Mouse (Mus musculus) retina, postnatal 7 days (tissue): ENCODE data around the gene Piezo1.

Experiments used
- DNase-seq: peaks from one replicate; pipeline ENCODE4 v3.0.0-alpha.2; 2012; ENCODE audit warnings: low read depth, low spot score

Gene Piezo1

DNA sequence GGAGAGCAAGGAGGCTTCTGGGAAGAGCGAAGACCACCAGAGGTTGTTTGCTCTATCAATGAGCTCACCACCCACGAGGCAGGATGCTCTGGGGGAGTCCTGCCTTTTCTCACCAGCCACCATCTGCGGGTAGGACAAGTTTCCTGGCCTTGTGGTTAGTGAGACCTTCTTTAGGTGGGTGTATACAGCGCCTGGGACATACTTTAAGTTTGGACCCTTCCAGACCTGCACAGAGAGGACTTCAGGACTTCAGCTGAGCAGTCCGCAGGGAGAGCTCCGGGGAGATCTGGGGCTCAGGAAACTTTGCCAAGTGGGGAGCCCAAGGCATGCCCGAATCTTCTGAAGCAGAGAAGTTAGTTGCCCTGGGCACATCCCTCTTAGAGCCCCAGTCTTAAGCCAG, 91.1 kb downstream of the Piezo1 start:
- no peak for DNase-seq

GRCm38 (mm10) chr8:122459218-122459900, 91.8 kb downstream of the Piezo1 start:
- no peak for DNase-seq

DNA sequence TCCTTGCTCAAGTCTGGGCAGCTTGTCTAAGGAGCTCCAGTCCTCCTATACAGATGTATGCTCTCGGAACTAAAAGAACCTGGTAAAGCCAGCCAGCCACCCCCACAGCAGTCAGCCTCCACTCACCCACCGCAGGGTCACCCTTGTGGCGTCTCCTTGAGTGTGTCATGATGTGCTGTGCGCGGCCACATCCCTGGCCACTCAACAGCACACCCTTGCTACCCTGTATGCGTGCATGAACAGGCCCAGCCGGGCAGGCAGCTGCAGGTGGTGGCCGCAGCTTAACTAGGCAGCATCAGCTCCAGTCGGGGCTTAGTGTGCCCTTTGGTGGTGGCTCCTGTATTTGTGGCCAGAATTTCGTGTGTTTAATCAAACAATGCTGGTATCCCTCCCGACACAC, 94.0 kb downstream of the Piezo1 start:
- DNase-seq, result no peak

DNA sequence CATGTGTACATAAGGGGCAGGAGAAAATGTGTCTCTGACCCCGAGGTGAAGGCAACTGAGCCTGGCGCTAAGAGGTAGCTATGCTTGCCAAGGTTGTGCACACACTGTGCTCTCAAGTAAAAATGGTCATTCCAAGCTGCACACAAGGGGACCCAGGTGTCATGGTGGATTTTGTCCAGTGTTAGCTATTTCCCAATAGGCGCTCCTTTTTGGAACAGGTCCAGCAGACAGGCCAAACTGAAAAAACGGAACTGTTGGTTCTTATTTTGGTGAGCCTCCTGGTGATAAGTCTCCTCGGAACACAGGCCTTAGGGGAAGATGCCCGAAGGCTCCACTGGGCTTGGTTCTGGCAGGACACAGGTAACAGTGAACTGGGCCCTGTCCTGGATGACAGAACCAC, 96.7 kb downstream of the Piezo1 start:
- no peak for DNase-seq

DNA sequence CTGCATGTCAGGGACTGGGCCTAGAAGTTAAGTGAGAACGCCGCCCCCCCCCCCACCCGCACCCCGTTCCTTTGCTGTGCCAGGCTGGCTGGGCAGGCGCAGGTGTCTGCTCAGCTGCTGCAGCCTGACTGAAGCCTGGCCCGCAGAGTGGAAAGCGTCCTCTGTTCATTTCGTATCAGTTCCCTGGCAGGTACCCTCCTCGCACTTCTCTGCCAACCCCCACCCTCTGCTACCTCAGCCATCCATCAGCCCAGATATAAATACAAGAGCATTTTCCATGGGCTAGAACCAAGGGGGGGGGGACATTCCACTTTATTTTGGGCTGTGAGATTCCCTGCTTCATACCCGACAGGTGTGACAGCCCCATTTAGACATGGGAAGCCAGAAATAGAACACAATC, 99.0 kb downstream of the Piezo1 start:
- no peak for DNase-seq

DNA sequence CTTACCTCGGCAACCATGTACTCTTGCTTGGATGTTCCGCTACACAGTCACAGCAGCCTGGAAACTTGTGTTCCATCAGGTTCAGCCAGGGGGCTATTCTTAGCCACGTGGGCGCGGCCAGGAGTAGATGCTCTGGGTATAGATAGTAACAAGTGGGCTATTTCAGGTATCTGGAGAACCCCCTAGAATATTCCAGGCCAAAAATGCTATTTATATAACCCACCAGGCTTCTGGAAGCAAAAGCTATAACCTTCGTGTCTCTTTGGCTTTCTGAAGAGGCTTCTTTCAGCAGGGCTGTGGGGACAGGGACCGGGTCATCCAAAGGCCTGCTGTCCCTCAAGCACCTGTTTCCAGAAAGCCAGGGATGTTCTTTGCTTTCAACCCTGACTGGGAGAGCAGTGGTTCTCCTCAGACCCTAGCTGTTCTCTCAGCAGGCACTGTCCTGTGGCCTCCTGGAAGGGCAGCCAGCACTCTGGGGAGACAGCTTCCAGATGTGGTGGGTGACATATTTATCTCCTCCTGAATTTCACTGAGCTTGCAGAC, 99.9 kb downstream of the Piezo1 start:
- no peak for DNase-seq

GRCm38 (mm10) chr8:122445203-122445602, 105.9 kb downstream of the Piezo1 start:
- DNase-seq, result no peak

- peak; percentile 75 for DNase-seq
Measured at GRCm38 (mm10) chr8:122444058-122444748, 106.9 kb downstream of the Piezo1 start.

GRCm38 (mm10) chr8:122443262-122444006, 107.7 kb downstream of the Piezo1 start, which contains the start of gene Mvd:
Gene Mvd (minus strand): TSS chr8:122443422.
- DNase-seq, result peak; percentile 99

- no peak for DNase-seq
Measured at GRCm38 (mm10) chr8:122442781-122443180, 108.3 kb downstream of the Piezo1 start.

- no peak for DNase-seq
Measured at GRCm38 (mm10) chr8:122442356-122442755, 108.8 kb downstream of the Piezo1 start.

DNA sequence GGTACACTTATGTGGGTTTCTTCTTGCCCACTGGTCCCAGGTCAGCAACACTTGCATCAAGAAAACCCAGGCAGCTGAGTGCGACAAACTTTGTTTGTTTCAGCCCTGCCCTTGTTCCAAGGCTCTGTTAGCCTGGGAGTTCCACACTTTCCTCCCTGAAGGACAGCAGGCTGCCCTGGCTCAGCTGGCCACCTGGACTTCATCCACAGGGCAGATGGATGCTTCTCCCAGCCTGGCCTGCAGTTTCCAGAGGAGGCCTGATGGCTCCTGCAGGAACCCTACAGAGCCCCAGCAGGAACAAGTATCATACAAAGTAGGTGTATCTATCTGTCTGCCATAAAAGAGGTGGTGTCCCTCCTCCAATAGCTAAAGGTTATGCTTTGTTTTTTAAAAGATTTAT, 109.8 kb downstream of the Piezo1 start:
- no peak for DNase-seq

DNA sequence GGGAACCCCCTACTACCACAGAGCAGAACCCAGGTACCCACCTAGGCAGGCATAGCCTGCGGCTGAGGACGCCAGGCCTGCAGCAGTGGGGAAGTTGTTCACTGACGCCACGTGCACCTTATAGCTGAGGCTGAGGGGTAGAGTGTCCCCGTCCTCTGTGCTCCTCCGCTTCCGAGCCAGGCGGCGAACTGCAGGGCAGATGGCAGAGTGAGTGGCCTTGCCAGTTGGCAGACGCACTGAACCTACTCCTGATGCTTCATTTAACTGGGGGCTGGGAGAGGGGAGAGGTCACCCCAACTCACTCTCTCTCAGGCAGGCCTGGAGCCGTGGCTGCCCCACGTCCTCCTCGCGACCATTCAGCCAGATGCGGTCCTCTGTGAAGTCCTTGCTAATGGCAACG, 111.8 kb downstream of the Piezo1 start:
- DNase-seq, result no peak

- no peak for DNase-seq
Measured at GRCm38 (mm10) chr8:122437708-122438331, 113.3 kb downstream of the Piezo1 start.

GRCm38 (mm10) chr8:122436586-122437125, 114.5 kb downstream of the Piezo1 start:
- no peak for DNase-seq

DNA sequence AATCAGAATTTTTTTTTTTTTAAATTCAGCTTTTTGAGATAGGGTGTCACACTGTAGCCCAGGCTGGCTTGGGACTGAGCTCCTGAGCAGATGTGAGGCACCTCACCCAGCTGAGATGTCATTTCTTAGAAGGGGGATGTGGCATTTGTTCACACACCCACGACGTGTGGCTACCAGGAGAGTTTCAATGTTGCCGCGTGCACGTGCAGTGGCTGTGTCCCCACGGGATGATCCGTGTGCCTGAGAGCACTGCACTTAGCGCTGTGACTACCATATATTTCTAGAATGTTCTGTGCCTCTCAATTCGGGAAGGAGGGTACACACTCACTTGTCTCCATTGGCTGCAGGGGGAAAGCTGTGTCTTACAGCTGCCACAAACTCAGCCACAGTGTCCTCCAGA, 115.0 kb downstream of the Piezo1 start:
- DNase-seq, result no peak

DNA sequence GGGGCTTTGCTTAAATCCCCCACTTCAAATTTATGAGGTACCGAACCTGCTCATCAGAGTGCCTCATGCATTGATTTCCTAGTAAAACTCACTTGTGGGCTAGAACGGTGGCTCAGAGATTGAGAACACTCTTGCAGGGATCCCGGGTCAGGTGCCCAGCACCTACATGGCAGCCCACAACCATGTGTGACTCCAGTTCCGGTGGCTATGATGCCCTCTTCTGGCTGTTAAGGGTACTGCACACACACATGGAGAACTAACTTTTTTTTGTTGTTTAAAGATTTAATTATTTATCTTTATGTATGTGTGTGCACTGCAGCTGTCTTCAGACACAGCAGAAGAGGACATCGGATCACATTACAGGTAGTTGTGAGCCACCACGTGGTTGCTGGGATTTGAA, 115.8 kb downstream of the Piezo1 start:
- no peak for DNase-seq

GRCm38 (mm10) chr8:122433269-122433905, 117.7 kb downstream of the Piezo1 start:
- DNase-seq, result no peak

- DNase-seq, result no peak
Measured at GRCm38 (mm10) chr8:122432443-122433268, 118.5 kb downstream of the Piezo1 start, which contains the start of gene Cyba. Gene Cyba (minus strand): TSS chr8:122432930.
